Comparison of ENCODE assay signal across 8 mouse cellular contexts in the genomic region with DNA sequence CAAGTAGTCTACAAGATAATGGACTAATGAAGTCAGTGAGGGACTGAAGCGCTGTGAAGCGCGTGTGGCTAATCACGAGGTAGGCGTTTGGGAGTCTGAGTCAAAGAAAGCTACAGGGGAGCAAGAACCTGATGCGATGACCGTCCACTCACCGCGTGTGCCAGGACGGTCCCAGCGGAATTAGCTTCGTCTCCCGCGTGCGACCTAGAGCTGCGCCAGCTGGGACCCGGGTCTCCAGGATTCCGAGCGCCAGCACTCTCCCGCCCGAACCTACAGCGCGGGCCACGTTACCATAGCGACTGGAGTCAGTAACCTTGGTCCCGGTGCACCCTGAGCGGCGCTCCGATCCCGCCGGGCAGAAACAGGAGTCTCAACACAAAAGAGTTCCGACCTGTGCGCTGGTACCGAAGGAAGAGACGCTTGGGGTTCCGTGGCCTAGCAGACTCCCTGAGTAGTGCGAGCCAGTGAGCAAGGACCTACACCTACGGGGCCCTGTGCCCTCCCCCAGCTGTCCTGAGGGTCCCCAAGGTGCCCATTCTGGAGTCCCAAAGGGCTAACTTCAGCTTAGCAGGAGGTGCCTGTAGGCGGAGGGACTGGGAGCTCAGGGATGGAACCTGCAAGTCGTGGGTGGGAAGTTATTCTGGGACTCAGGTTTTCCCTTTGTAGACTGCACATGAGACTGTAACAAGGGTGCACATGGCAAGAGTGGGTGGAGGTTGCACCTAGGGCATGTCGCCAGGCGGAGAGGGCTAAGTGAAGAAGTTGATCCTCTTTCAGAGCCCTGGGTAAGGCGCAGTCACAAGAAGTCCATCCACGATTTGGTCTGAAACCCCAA. TPM values are rescaled to one million over a fixed set of nuclear protein-coding genes. Genes with fewer than 3 reads are reported as not detected.
DNase-seq lines count a peak whose midpoint lies in the region; ATAC-seq and TF ChIP-seq lines count a peak whose summit lies in the region.

A gene (minus strand): TSS at position 309 of the 835 bp plus-strand sequence.

- 0 out of 2 replicates have a peak, but pooled peaks have one; percentile 25 for TF ChIP-seq POLR2A in brain, embryonic 14.5 days (IDR thresholded peaks at IDR 0.05; ENCODE audit: borderline replicate concordance, extremely low read depth, insufficient read depth, insufficient read length, poor library complexity, severe bottlenecking)

- H3K9ac ChIP-seq in heart, embryonic 12.5 days = peak within 1 kb of the TSS; percentile 75
- H3K9ac ChIP-seq in liver, embryonic 12.5 days = peak within 1 kb of the TSS; percentile 74
- H3K9ac ChIP-seq in stomach, embryonic 15.5 days = peak within 1 kb of the TSS; percentile 66

- no peaks in the 10 kb centered on the region for H3K27me3 ChIP-seq in erythroblast, embryonic 14.5 days (ENCODE audit: control insufficient read depth)
- H3K27me3 ChIP-seq in heart, embryonic 12.5 days (replicated peaks) = no peaks in the 10 kb centered on the region
- H3K27me3 ChIP-seq in liver, embryonic 12.5 days (replicated peaks) = no peaks in the 10 kb centered on the region
- H3K27me3 ChIP-seq in stomach, embryonic 15.5 days (replicated peaks) = no peaks in the 10 kb centered on the region

- H3K4me2 ChIP-seq in heart, embryonic 12.5 days = peak within 1 kb of the TSS; percentile 83
- H3K4me2 ChIP-seq in liver, embryonic 12.5 days = peak within 1 kb of the TSS; percentile 87
- H3K4me2 ChIP-seq in stomach, embryonic 15.5 days = peak within 1 kb of the TSS; percentile 93

- peaks cover 8% of the 10 kb centered on the region for H3K9me3 ChIP-seq in erythroblast, embryonic 14.5 days (ENCODE audit: control insufficient read depth, low read length)
- no peaks in the 10 kb centered on the region for H3K9me3 ChIP-seq in heart, embryonic 12.5 days (replicated peaks)
- H3K9me3 ChIP-seq in liver, embryonic 12.5 days (replicated peaks) = 0 out of 2 replicates have a peak, but pooled peaks cover 3% of the 10 kb centered on the region
- H3K9me3 ChIP-seq in stomach, embryonic 15.5 days = no peaks in the 10 kb centered on the region

- H3K4me1 ChIP-seq in erythroblast, embryonic 14.5 days (ENCODE audit: control insufficient read depth) = peaks cover 66% of the 10 kb centered on the region
- H3K4me1 ChIP-seq in heart, embryonic 12.5 days (replicated peaks) = peaks cover 9% of the 10 kb centered on the region
- peaks cover 51% of the 10 kb centered on the region for H3K4me1 ChIP-seq in liver, embryonic 12.5 days
- no peaks in the 10 kb centered on the region; the same call in 1 of the 2 replicates for H3K4me1 ChIP-seq in stomach, embryonic 15.5 days

- H3K4me3 ChIP-seq in erythroblast, embryonic 14.5 days (replicated peaks) = peak within 1 kb of the TSS; percentile 77
- H3K4me3 ChIP-seq in heart, embryonic 12.5 days = peak within 1 kb of the TSS; percentile 73
- H3K4me3 ChIP-seq in liver, embryonic 12.5 days = peak within 1 kb of the TSS; percentile 74
- peak within 1 kb of the TSS; percentile 77 for H3K4me3 ChIP-seq in stomach, embryonic 15.5 days (replicated peaks)

- no peak within 1 kb of the TSS for H3K27ac ChIP-seq in heart, embryonic 12.5 days (ENCODE audit: poor library complexity, severe bottlenecking)
- H3K27ac ChIP-seq in liver, embryonic 12.5 days = peak within 1 kb of the TSS; percentile 69
- no peak within 1 kb of the TSS for H3K27ac ChIP-seq in stomach, embryonic 15.5 days

- no peak for TF ChIP-seq CTCF in brain, embryonic 14.5 days (IDR thresholded peaks at IDR 0.05; ENCODE audit: borderline replicate concordance, extremely low read depth, insufficient read depth, insufficient read length)

- peaks cover 15% of the 10 kb centered on the region for H3K36me3 ChIP-seq in erythroblast, embryonic 14.5 days (ENCODE audit: control insufficient read depth)
- peaks cover 7% of the 10 kb centered on the region for H3K36me3 ChIP-seq in heart, embryonic 12.5 days
- H3K36me3 ChIP-seq in liver, embryonic 12.5 days = peaks cover 16% of the 10 kb centered on the region; the same call in 1 of the 2 replicates
- H3K36me3 ChIP-seq in stomach, embryonic 15.5 days = no peaks in the 10 kb centered on the region

- DNase-seq in CD4-positive helper T cell, adult 2 months (ENCODE audit: low read depth, low spot score) = peak; percentile 89
- DNase-seq in brain, embryonic 14.5 days (ENCODE audit: low read depth) = peak; percentile 95
- peak; percentile 92 for DNase-seq in kidney, postnatal 10 days
- peak; percentile 75 to 82 for DNase-seq in natural killer cell, adult 2 months (ENCODE audit: low spot score in 2 of 2)

- ATAC-seq in heart, embryonic 12.5 days (ENCODE audit: insufficient number of reproducible peaks, low FRiP score) = peak; percentile 85
- ATAC-seq in liver, embryonic 12.5 days = peak; percentile 89
- peak; percentile 88 for ATAC-seq in stomach, embryonic 15.5 days (ENCODE audit: insufficient read depth, low FRiP score, low read depth)

- WGBS in heart, embryonic 12.5 days = 9% methylated on average over 44 of the region's 44 CpGs
- 10% methylated on average over 44 of the region's 44 CpGs for WGBS in liver, embryonic 12.5 days (ENCODE audit: insufficient replicate concordance)
- 10% methylated on average over 44 of the region's 44 CpGs for WGBS in stomach, embryonic 15.5 days

RNA-seq across cellular contexts. Expression of the gene that starts here (rescaled TPM):
- 5.6 and 7.2 TPM in 2 replicates for polyA plus RNA-seq in brain, embryonic 14.5 days (2012; rRNA removed)
- polyA plus RNA-seq in erythroblast, embryonic 14.5 days (2012) = 0.23 and 0.39 TPM in 2 replicates
- 4.7 and 4.9 TPM in 2 replicates for polyA plus RNA-seq in heart, embryonic 12.5 days (2016; fragmentation: Nextera tagmentation; extraction: Ambion mirVana)
- polyA plus RNA-seq in liver, embryonic 12.5 days (2016; fragmentation: Nextera tagmentation; extraction: Ambion mirVana) = 2.9 and 3.2 TPM in 2 replicates
- polyA plus RNA-seq in stomach, embryonic 15.5 days (2015; fragmentation: Nextera tagmentation; extraction: Ambion mirVana) = 4.5 and 5.6 TPM in 2 replicates
